Mouse (Mus musculus) retina, adult 2 months (tissue): ENCODE measurements around the gene Tjp1.

Experiments
- DNase-seq: peaks from one replicate; pipeline ENCODE4 v3.0.0-alpha.2; 2012; ENCODE audit warnings: low read depth, low spot score

Gene Tjp1

GRCm38 (mm10) chr7:65489195-65489594 lies 38.4 kb downstream of the Tjp1 start:
- no peak for DNase-seq

- no peak for DNase-seq
Measured at GRCm38 (mm10) chr7:65486259-65486681, 41.3 kb downstream of the Tjp1 start.

GRCm38 (mm10) chr7:65484170-65484778 lies 43.3 kb downstream of the Tjp1 start:
- no peak for DNase-seq

DNA sequence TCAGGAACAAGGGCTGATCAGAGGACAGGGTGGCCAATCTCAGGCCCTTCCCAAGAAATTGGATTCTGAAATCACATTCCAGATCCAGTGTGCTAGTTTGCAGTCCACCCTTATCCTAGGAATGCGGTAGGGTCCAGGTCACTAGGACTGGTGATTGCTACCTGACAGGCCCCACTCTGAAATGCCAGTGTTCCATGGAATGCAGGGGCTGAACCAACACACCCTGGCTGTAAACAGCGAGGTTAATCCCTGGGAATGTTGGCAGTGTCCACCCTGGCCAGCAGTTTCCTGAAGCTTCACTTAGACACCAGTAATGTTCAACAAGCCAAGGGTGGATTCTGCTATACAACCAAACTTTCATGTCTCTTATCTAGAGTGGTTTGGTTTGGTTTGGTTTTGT lies 45.4 kb downstream of the Tjp1 start:
- DNase-seq = no peak

DNA sequence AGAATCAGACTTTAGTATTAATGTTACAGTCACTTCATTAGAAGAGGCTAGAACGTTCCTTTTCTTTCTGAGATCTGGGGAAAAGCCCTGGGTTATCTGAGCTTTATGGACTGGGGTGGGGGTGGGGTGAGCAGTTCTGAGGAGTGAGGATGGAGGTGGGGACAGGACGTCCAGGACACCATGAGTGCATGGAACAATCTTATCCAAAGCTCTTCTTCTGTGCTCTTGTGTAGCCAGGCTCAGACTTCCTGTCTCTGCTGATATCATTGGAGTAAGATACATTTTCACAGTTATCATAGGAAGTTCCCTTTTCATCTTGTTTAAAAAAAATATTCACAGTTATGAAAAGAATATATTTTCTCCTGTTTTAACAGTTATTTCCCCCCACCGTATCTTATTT lies 55.5 kb downstream of the Tjp1 start:
- DNase-seq = no peak

GRCm38 (mm10) chr7:65471406-65471805 lies 56.2 kb downstream of the Tjp1 start:
- no peak for DNase-seq

DNA sequence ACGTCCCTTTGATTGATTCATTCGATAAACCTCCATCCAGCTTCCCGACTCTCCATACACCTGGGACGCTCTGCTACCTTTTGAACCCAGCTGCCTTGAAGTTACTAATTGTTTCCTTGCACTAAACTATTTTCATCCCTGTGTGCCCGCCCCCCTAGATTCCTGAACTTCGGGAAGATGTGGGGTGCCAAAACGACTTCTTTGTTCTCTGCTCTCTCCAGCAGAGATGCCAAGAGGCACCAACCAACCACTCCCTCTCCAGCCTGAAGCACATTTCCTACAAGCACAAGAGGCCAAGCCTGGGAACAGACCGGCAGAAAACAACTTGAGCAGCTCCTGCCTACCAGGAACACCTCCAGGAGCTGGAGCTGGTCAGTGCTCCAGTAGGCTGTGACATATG lies 57.4 kb downstream of the Tjp1 start:
- DNase-seq = no peak

DNA sequence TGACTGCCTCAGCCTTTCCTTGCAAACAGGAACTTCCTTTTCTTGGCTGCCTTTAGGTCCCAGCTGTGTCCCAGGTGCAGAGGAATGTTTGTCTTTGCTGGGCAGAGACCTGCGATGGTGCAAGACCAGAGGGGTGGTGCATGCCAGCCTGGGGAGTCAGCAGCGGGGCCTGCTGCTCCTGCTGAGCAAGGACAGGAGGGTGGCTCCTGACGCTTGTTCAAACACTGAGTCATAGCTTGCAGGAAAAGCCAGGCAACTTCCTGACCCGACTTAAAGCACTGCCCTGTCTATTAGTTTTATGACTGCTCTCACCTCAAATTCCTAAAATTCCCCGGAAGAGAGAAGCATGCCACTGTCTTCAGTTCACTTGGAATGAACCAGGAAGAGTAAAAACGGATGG lies 57.9 kb downstream of the Tjp1 start:
- no peak for DNase-seq

DNA sequence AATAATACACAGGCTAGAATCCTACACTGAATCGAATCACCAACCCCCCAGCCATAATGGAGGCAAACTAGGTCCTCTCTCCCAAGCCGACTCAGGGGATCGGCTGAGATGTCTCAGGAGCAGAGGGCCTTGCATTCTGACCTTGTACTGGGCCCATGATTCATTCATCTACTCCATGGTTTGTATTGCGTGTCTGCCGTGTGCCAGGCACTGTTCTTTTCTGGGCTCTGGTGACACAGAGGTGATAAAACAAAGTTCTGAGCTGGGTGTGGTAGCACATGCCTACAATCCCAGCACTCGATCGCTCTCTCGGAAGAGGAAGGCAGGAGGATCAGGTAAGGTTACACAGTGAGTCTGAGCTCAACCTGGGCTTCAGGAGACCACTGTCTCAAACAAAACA lies 59.4 kb downstream of the Tjp1 start:
- no peak for DNase-seq

GRCm38 (mm10) chr7:65467306-65468021 lies 60.1 kb downstream of the Tjp1 start:
- DNase-seq = no peak

GRCm38 (mm10) chr7:65466137-65466536 lies 61.4 kb downstream of the Tjp1 start:
- no peak for DNase-seq

- no peak for DNase-seq
Measured at GRCm38 (mm10) chr7:65464518-65465037, 63.0 kb downstream of the Tjp1 start.

DNA sequence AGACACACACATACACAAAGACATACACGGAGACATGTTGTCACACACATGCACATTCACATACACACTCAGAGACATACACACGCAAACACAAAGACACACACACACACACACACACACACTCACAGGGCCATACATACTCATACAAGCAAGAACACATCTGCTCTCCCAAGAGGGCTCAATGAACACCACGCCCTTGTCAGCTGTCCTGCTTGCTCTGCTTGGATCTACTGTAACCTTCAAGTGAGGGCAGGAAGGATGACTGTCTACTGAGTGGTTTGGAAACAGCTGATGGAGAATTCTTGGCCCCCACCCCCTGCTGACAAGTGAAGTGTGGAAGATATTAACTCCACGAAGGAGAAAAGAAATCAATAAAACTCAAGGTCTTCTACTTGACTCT lies 64.1 kb downstream of the Tjp1 start:
- DNase-seq = no peak

DNA sequence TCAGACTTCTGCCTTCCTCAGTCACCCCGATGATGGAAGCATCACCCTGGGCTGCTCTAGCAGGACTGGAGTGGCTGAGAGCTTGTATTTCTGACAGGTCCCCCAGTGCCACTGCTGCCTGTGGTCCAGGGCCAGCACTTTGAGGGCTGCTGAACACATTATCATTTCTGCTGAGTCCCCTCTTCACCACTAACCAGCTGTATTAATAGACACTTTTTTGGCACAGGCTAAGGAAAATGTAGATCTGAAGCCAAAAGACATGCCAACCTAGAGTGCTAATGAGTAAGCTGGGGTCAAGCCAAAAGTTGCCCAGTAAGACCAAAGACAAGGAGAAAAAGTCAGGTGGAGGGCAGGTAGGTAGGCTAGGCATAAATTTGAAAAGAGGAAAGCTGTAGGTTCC lies 66.2 kb downstream of the Tjp1 start:
- DNase-seq = no peak

DNA sequence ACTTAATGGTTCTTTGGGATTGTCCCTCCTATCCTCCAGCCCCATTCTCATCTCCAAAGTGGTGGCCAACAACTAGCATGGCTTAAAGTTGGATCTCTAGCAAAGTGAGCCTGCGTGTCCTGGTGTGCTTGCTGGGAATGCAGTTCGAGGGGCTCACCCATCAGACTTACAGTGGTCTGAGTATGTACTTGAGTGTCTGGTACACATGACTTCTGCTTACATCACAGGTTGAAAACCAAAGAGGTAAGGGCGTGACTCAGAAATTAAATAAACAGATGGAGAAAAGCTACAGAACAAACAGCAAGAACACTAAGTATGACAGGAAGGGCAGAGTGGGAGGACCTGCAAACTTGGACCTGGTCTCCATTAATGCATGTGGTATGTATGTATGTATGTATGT lies 67.4 kb downstream of the Tjp1 start:
- no peak for DNase-seq

DNA sequence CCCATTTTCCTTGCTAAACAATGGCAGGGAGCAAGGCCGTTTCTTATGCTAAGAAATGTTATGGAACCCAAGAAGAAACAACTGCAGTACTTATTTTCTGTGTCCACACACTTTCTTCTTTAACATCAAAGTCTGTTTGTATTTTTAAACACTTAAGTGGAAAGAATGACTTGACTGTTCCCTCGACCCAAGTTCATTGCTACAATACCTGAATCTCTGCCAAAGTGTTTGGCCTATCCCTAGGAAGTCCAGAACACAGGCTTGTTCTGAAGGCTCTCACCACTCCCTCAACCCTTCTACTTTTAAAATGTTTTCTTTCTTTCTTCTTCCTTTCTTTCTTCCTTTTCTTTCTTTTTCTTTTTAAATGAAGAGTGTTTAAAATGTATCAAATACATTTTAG lies 71.5 kb downstream of the Tjp1 start:
- DNase-seq = no peak

DNA sequence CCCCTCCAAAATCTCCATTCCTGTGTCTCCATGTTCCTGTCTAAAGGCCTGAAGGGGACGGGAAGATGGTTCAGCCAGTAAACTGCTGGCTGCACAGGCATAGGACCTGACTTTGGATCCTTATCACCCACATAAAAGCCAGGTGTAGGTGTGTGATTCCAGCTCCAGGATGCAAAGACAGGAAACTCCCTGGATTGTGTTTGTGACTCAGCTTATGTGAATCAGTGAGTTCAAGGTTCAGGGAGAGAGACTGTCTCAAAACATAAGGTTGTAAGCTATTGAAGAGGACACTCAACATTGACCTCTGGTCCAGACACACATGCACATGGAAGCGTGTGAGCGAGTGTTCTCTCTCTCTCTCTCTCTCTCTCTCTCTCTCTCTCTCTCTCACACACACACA lies 72.4 kb downstream of the Tjp1 start:
- no peak for DNase-seq

GRCm38 (mm10) chr7:65454269-65454668 lies 73.3 kb downstream of the Tjp1 start:
- no peak for DNase-seq

GRCm38 (mm10) chr7:65452246-65452645 lies 75.3 kb downstream of the Tjp1 start:
- no peak for DNase-seq

DNA sequence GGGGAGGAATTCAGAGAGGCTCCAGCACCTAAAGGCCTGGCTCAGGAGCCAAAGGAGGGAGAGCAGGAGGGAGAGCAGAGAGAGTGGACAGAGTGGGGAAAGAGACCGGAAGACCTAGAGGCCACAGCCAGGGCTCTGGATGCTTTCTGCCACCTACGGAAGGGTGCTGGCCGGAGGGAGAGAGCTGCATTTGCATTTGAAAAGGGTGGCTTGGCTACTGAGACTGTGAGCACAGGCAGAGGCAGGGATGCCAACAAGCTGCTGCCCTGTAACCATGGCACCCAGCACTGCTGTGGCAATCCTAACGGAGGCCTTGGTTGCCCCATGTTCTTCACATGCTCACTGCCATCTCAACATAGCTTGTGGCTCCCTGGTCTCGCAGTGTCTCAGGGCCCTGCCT lies 77.4 kb downstream of the Tjp1 start:
- DNase-seq = no peak

DNA sequence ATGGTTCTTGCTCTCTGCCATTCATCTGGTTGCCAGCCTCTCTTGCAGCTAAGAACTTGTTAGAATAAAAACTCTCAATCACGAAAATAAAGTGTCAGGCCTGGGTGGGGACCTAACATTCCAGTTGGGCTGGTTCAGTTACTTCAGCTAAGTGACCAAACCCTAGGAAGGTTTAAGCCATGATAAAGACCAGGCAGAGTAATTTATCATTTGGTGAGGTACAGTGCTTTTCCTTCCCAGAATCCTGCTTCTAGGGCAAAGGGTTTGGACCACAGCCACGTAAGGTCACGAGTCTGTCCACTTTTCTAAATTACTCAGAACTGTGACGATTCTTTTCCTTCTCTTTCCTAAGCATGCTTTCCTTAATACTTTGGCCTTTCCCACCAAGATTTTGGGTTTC lies 86.1 kb downstream of the Tjp1 start:
- DNase-seq = no peak

GRCm38 (mm10) chr7:65439518-65439917 lies 88.1 kb downstream of the Tjp1 start:
- DNase-seq = no peak

DNA sequence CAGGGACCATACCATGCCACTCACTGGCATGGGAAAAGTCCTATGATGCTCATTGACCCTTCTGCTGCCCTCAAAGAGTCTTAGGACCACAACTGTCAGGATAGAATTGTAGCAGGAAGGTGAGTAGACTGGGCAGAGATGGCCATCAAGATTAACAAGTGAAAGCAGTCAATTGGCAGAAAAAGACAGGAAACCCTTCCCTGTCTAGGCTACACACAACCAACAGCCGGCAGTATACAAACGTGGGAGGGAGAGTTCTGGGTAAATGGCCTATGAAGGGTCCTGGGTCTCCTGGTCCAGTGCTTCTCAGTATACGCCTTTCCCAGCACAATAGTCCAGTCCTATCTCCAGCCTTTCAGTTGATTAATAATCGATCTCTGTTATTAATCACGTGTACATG lies 89.4 kb downstream of the Tjp1 start:
- DNase-seq = no peak
